Mouse (Mus musculus) bone marrow macrophage, adult 2 months (primary cell): ENCODE measurements at regions not wholly inside any gene's neighbourhood (a gene's known extent, or its start where the extent isn't known, plus 50 kb on each side); places are given as distances from the start of the nearest gene placed in this dataset.
A peak's percentile ranks its signal among the peaks of the same experiment; 100 is the strongest.

Experiments used
- H3K27ac ChIP-seq: 2 replicates; pipeline ENCODE4 v1.5.1; 2012; ENCODE audit warnings: low read depth, low read length; ENCODE audit not compliant: insufficient read depth
- H3K4me1 ChIP-seq: 2 replicates; pipeline ENCODE4 v1.6.1; 2012; ENCODE audit warnings: low read length; ENCODE audit not compliant: control insufficient read depth, insufficient read depth
- H3K4me3 ChIP-seq: 2 replicates; pipeline ENCODE4 v1.5.1; 2012; ENCODE audit warnings: mild to moderate bottlenecking, low read length, moderate library complexity; ENCODE audit not compliant: insufficient read depth
- CTCF ChIP-seq: IDR thresholded peaks from 2 replicates; pipeline ENCODE4 v1.5.1; 2012; ENCODE audit warnings: low read depth, mild to moderate bottlenecking, low read length, moderate library complexity
- POLR2A ChIP-seq: IDR thresholded peaks from 2 replicates; pipeline ENCODE4 v1.6.1; 2012; ENCODE audit warnings: mild to moderate bottlenecking, low read depth, low read length, borderline replicate concordance

- no peak overlapping the region for H3K4me3 ChIP-seq
- H3K27ac ChIP-seq, result no peak overlapping the region
- no peak for TF ChIP-seq CTCF
- TF ChIP-seq POLR2A, result no peak
- no peaks in the 10 kb centered on the region for H3K4me1 ChIP-seq
Measured at GRCm38 (mm10) chr7:64076764-64077360, 76.8 kb upstream of the Trpm1 start.

- H3K27ac ChIP-seq, result no peak overlapping the region
- H3K4me3 ChIP-seq, result no peak overlapping the region
- TF ChIP-seq POLR2A (no peak), CTCF (no peak)
- H3K4me1 ChIP-seq, result no peaks in the 10 kb centered on the region
Measured at GRCm38 (mm10) chr7:64075696-64076313, 77.8 kb upstream of the Trpm1 start.

- Histone ChIP-seq H3K4me1 (no peaks in the 10 kb centered on the region), H3K27ac (no peak overlapping the region), H3K4me3 (no peak overlapping the region)
- TF ChIP-seq CTCF (no peak), POLR2A (no peak)
Measured at GRCm38 (mm10) chr7:64074661-64075234, 78.9 kb upstream of the Trpm1 start.

GRCm38 (mm10) chr7:64074186-64074585 is 79.4 kb upstream of the Trpm1 start:
- Histone ChIP-seq H3K4me1 (no peaks in the 10 kb centered on the region), H3K27ac (no peak overlapping the region), H3K4me3 (no peak overlapping the region)
- TF ChIP-seq CTCF (no peak), POLR2A (no peak)

- Histone ChIP-seq H3K27ac (no peak overlapping the region), H3K4me3 (no peak overlapping the region), H3K4me1 (no peaks in the 10 kb centered on the region)
Measured at GRCm38 (mm10) chr7:64073781-64074180, 79.9 kb upstream of the Trpm1 start.

GRCm38 (mm10) chr7:64070930-64071329 is 82.7 kb upstream of the Trpm1 start:
- no peak overlapping the region for H3K4me3 ChIP-seq
- no peaks in the 10 kb centered on the region for H3K4me1 ChIP-seq
- H3K27ac ChIP-seq, result no peak overlapping the region
- TF ChIP-seq POLR2A (no peak), CTCF (no peak)

More at GRCm38 (mm10) chr7:64073781-64074180, 79.9 kb upstream of the Trpm1 start:
- TF ChIP-seq CTCF, result no peak

GRCm38 (mm10) chr7:64065529-64066247 is 87.9 kb upstream of the Trpm1 start:
- TF ChIP-seq CTCF (no peak), POLR2A (no peak)

GRCm38 (mm10) chr7:64064460-64065241 is 89.0 kb upstream of the Trpm1 start:
- Histone ChIP-seq H3K27ac (no peak overlapping the region), H3K4me3 (no peak overlapping the region), H3K4me1 (peaks cover 30% of the 10 kb centered on the region)
- no peak for TF ChIP-seq CTCF
- no peak for TF ChIP-seq POLR2A

More at GRCm38 (mm10) chr7:64065529-64066247, 87.9 kb upstream of the Trpm1 start:
- H3K27ac ChIP-seq, result no peak overlapping the region
- no peak overlapping the region for H3K4me3 ChIP-seq
- H3K4me1 ChIP-seq, result peaks cover 20% of the 10 kb centered on the region

- Histone ChIP-seq H3K4me1 (peaks cover 30% of the 10 kb centered on the region), H3K27ac (peak overlapping the region; percentile 44), H3K4me3 (no peak overlapping the region)
- TF ChIP-seq CTCF (no peak), POLR2A (no peak)
Measured at GRCm38 (mm10) chr7:64061170-64061569, 92.5 kb upstream of the Trpm1 start.
